In genomic region chr7:68929669-68930068, GRCm38 (mm10) we compare ENCODE assay signal across 21 mouse cellular contexts.
"Had no signal": no experiment of that assay in that cellular context is flagged by ENCODE, and none has a peak within 500 bp of the region (broad histone marks: within the 10 kb centered on the region; RNA-seq: fewer than 3 reads in every experiment).

No protein-coding gene starts in this region.

- H3K4me2 ChIP-seq: liver, embryonic 12.5 days; lung, embryonic 14.5 days; midbrain, embryonic 12.5 days; neural tube, embryonic 13.5 days; neural tube, embryonic 15.5 days had no signal

- H3K9me3 ChIP-seq: liver, embryonic 12.5 days; midbrain, embryonic 10.5 days; midbrain, embryonic 12.5 days; neural tube, embryonic 13.5 days; neural tube, embryonic 15.5 days had no signal

- H3K27ac ChIP-seq: liver, embryonic 12.5 days; liver, embryonic 14.5 days; midbrain, embryonic 10.5 days; midbrain, embryonic 12.5 days; neural tube, embryonic 13.5 days; neural tube, embryonic 15.5 days had no signal

- ATAC-seq: liver, embryonic 12.5 days; midbrain, embryonic 16.5 days had no signal

- H3K9ac ChIP-seq: liver, embryonic 12.5 days; liver, embryonic 14.5 days; lung, embryonic 14.5 days; midbrain, embryonic 12.5 days; neural tube, embryonic 13.5 days; neural tube, embryonic 15.5 days had no signal

- H3K4me1 ChIP-seq: liver, embryonic 12.5 days; midbrain, embryonic 12.5 days had no signal

- DNase-seq: lung, adult 18-20 months; lung, embryonic 14.5 days; lung, postnatal 10 days; lung, postnatal 4 days; midbrain, embryonic 14.5 days; retina, postnatal 1 day; right cerebral cortex, adult 18-20 months; right cerebral cortex, postnatal 25 days; right cerebral cortex, postnatal 4 days; spleen, adult 18-20 months; thymus, adult 2 months; thymus, postnatal 25 days; thymus, postnatal 4 days had no signal

- H3K27me3 ChIP-seq: liver, embryonic 12.5 days; midbrain, embryonic 12.5 days; neural tube, embryonic 13.5 days; neural tube, embryonic 15.5 days had no signal

- H3K4me3 ChIP-seq: liver, embryonic 12.5 days; midbrain, embryonic 10.5 days; midbrain, embryonic 12.5 days; myocyte; neural tube, embryonic 13.5 days; neural tube, embryonic 15.5 days had no signal

- H3K36me3 ChIP-seq: liver, embryonic 12.5 days; midbrain, embryonic 10.5 days; midbrain, embryonic 12.5 days; neural tube, embryonic 13.5 days; neural tube, embryonic 15.5 days had no signal
